Mouse (Mus musculus) liver, postnatal 0 days (tissue): ENCODE data around the gene Cracr2a. TPM values are rescaled to one million over a fixed set of nuclear protein-coding genes. Genes with fewer than 3 reads are reported as not detected.

ENCODE experiments used
- ATAC-seq: fragments of 200-750 bp; cut with Nextera tagmentation; 2 replicates; pipeline ENCODE4 v1.8.0; 2017; ENCODE audit warnings: mild to moderate bottlenecking, moderate library complexity
- DNase-seq: peaks from one replicate; pipeline ENCODE4 v3.0.0-alpha.2; 2016
- H3K27ac ChIP-seq: fragments of 300-500 bp; sonication (generic); 2 replicates; pipeline ENCODE4 v1.5.1; 2014; ENCODE audit warnings: antibody characterized with exemption, moderate library complexity, mild to moderate bottlenecking, low read depth
- H3K27me3 ChIP-seq: fragments of 300-500 bp; sonication (generic); 2 replicates; pipeline ENCODE4 v1.6.1; 2014; ENCODE audit warnings: low read length, control low read depth, mixed read lengths; ENCODE audit not compliant: insufficient read depth
- H3K36me3 ChIP-seq: fragments of 300-500 bp; sonication (generic); replicated peaks from 2 replicates; pipeline ENCODE4 v1.6.1; 2014; ENCODE audit warnings: mild to moderate bottlenecking, control low read depth, low read length, moderate library complexity, mixed read lengths; ENCODE audit not compliant: insufficient read depth
- H3K4me1 ChIP-seq: fragments of 300-500 bp; sonication (generic); 2 replicates; pipeline ENCODE4 v1.6.1; 2014; ENCODE audit warnings: antibody characterized with exemption, mild to moderate bottlenecking, control low read depth; ENCODE audit not compliant: insufficient read depth
- H3K4me2 ChIP-seq: fragments of 300-500 bp; sonication (generic); 2 replicates; pipeline ENCODE4 v1.6.1; 2014; ENCODE audit warnings: low read depth, mild to moderate bottlenecking, low read length, moderate library complexity, mixed read lengths
- H3K4me3 ChIP-seq: fragments of 300-500 bp; sonication (generic); 2 replicates; pipeline ENCODE4 v1.5.1; 2014; ENCODE audit warnings: low read depth, low read length
- H3K9ac ChIP-seq: fragments of 300-500 bp; sonication (generic); replicated peaks from 2 replicates; pipeline ENCODE4 v1.6.1; 2014; ENCODE audit warnings: mild to moderate bottlenecking, moderate library complexity
- H3K9me3 ChIP-seq: fragments of 300-500 bp; sonication (generic); 2 replicates; pipeline ENCODE4 v1.6.1; 2016; ENCODE audit warnings: mild to moderate bottlenecking, control low read depth, low read length, mixed read lengths
- CTCF ChIP-seq: sonication (generic); IDR thresholded peaks from 2 replicates; pipeline ENCODE4 v1.5.1; 2016; ENCODE audit warnings: antibody characterized with exemption, low read depth
- EP300 ChIP-seq: IDR thresholded peaks from 2 replicates; pipeline ENCODE4 v1.6.1; 2016; ENCODE audit warnings: antibody characterized with exemption, low read depth, mild to moderate bottlenecking
- WGBS: fragments of 180-500 bp; shearing (Covaris S2); extraction: QIAGEN DNeasy Blood & Tissue Kit; methylation state at CpG from one replicate; pipeline ENCODE4 v1.1.7; 2014; ENCODE audit not compliant: insufficient replicate concordance; 5-methylcytosine and 5-hydroxymethylcytosine counted together
- polyA plus RNA-seq: library from polyadenylated mRNA; unstranded; fragments of >200 nt; fragmentation: Nextera tagmentation; extraction: Ambion mirVana; gene quantifications from 2 replicates; pipeline ENCODE4 v1.2.1, GENCODE M21; 2015

The Cracr2a gene
- polyA plus RNA-seq, 1 experiment from 2014 or later = 0.47 TPM

DNA sequence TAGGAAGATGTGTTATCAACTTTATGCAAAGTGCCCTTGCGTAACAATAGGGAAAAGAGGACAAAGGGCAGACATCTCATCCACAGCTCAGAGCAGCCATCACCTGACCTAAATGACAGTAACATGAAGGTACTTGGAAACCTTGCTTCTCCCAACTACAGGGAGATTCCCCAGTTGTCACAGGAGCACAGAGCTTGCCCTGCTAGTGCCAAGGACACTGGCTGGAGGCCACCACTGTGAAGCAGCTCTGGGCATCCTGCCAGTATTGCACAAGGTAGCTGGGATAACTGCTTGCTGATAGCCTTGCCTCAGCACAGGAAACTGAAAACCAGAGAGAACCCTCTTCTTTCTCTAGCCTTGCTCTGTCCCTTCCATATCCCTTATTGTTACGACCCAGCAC is 31.7 kb upstream of the Cracr2a start:
- Histone ChIP-seq H3K4me3 (no peak overlapping the region), H3K9ac (no peak overlapping the region), H3K27ac (peak overlapping the region; percentile 44; the same call in 1 of the 2 replicates), H3K27me3 (no peaks in the 10 kb centered on the region), H3K9me3 (no peaks in the 10 kb centered on the region), H3K4me2 (no peak overlapping the region), H3K36me3 (no peaks in the 10 kb centered on the region), H3K4me1 (peaks cover 11% of the 10 kb centered on the region)
- ATAC-seq = peak; percentile 93
- TF ChIP-seq EP300 (no peak), CTCF (no peak)
- DNase-seq = peak; percentile 89
- WGBS = 30% methylated on average over 2 of the region's 2 CpGs

DNA sequence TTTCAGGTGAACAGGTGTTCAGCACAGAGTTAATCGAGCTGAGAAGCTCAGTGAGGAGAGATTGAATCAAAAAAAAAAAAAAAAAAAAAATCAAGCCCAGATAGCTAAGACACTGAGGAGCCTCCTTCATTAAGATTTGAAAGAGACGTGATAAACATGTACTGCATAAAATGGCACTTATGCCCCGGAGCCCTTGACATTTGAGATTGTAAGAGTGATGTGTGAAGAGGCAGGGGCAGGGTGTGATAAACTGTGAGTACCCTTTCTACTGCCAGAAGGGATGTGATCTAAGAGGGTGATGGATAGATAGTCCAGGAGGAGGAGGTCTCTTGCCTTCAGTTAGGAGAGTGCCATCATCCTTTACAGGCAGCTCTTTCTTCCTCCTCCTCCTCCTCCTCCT is 30.9 kb upstream of the Cracr2a start:
- ATAC-seq = no peak
- TF ChIP-seq EP300 (no peak), CTCF (no peak)
- H3K36me3 ChIP-seq = no peaks in the 10 kb centered on the region
- H3K9ac ChIP-seq = no peak overlapping the region
- no peaks in the 10 kb centered on the region for H3K9me3 ChIP-seq
- no peak overlapping the region for H3K27ac ChIP-seq
- no peaks in the 10 kb centered on the region for H3K27me3 ChIP-seq
- DNase-seq = no peak
- H3K4me2 ChIP-seq = no peak overlapping the region
- H3K4me1 ChIP-seq = peaks cover 11% of the 10 kb centered on the region
- WGBS = 47% methylated on average over 3 of the region's 3 CpGs
- no peak overlapping the region for H3K4me3 ChIP-seq

DNA sequence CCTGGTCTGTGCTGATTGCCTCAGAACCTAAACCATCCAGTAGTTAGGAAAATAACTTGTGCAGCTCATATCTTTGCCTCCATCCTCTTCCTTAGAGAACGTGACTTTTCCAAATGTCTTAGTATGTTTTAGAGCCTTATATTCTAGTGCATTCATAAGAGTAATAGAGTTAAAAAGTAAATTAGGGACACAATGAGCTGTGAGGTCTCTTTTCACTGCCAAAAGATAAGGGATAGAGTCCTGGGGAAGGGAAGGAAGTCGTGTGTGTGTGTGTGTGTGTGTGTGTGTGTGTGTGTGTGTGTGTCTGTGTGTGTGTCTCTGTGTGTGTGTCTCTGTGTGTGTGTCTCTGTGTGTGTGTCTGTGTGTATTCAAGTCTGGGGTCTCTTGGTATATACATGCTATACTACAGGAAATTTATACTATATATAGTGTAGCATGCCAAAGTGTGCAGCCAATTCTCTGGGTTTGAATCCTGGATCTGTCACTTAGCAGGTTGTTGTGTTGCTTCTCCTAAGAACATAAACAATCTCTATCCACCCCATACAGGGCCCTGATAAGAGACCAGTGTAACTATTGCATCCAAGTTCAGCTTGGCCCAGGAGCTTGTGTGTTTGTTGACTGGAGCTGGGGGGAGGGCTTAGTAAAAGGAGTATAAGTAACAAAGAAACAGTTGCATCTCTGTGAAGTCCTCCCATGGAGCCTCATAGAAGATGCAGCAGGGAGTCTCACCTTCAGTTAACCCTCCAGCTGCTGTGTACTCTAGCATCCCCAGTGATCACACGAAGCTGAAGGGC is 29.5 kb upstream of the Cracr2a start:
- no peak for ATAC-seq
- DNase-seq = no peak

DNA sequence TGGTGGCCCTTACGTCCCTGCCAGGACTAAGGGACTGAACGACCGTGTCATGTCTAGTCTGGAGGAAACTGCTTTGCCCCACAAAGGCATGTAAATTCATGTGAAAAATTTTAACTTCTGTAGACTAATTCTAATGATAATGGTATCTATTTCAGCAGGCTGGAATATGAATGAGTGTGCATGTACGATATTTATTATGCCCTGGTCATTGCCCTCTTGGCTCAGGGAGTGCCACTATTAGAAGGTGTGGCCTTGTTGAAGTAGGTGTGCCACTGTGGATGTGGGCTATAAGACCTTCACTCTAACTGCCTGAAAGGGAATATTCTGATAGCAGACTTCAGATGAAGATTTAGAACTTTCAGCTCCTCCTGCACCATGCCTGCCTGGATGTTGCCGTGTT is 28.8 kb upstream of the Cracr2a start:
- Histone ChIP-seq H3K9ac (no peak overlapping the region), H3K27me3 (no peaks in the 10 kb centered on the region), H3K4me3 (no peak overlapping the region), H3K4me1 (peaks cover 11% of the 10 kb centered on the region), H3K27ac (no peak overlapping the region), H3K36me3 (no peaks in the 10 kb centered on the region), H3K4me2 (no peak overlapping the region), H3K9me3 (no peaks in the 10 kb centered on the region)
- ATAC-seq (no peak), DNase-seq (no peak)
- TF ChIP-seq CTCF = no peak
- TF ChIP-seq EP300 = no peak
- WGBS = 74% methylated on average over 5 of the region's 5 CpGs

More for the DNA sequence above, 29.5 kb upstream of the Cracr2a start:
- Histone ChIP-seq H3K4me2 (no peak overlapping the region), H3K36me3 (no peaks in the 10 kb centered on the region), H3K9ac (no peak overlapping the region), H3K4me1 (peaks cover 11% of the 10 kb centered on the region), H3K27me3 (no peaks in the 10 kb centered on the region), H3K4me3 (no peak overlapping the region), H3K9me3 (no peaks in the 10 kb centered on the region), H3K27ac (no peak overlapping the region)
- 31% methylated on average over 3 of the region's 3 CpGs for WGBS
- TF ChIP-seq EP300 (no peak), CTCF (no peak)

DNA sequence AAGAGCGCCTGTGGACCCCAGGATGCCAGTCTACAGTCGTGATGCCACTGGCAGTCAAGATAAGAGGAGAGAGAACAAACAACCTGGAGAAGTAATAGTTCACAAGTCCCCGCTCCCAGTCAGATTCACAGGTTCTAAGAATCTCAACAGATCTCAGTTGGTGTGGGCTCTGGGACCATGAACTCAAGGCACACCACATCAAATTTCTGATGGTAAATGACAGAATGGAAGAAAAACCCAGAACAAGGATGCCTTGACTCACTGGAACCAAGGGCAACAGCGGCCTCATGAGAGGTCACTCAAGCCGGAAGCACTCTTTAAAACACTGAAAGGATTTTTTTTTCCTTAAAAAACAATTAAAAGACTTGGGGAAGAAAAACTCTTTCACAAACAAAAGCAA is 27.4 kb upstream of the Cracr2a start:
- H3K9me3 ChIP-seq = no peaks in the 10 kb centered on the region
- H3K4me2 ChIP-seq = no peak overlapping the region
- ATAC-seq = no peak
- WGBS = 74% methylated on average over 5 of the region's 5 CpGs
- H3K9ac ChIP-seq = no peak overlapping the region
- H3K36me3 ChIP-seq = no peaks in the 10 kb centered on the region
- no peak for TF ChIP-seq CTCF
- no peak for TF ChIP-seq EP300
- no peaks in the 10 kb centered on the region for H3K27me3 ChIP-seq
- DNase-seq = no peak
- peaks cover 10% of the 10 kb centered on the region for H3K4me1 ChIP-seq
- H3K27ac ChIP-seq = no peak overlapping the region
- H3K4me3 ChIP-seq = no peak overlapping the region

DNA sequence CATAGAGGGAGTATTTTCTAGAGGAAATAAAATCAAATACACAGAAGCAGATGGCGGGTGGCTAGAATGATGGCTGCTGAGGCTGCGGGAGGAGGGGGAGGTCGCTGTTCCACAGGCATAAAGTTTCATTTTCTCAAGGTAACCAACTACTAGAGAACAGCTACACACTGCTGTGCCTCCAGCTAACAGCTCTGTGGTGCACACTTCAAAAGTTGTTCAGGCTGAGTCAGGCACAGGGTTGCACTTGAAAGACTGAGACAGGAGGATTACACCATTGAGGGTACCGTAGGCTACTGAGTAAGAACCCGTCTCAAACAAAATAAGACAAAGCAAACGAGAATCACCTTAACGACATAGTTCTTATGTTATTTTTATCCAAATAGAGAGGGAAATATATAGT is 24.1 kb upstream of the Cracr2a start:
- DNase-seq (no peak), ATAC-seq (no peak)
- H3K9me3 ChIP-seq = no peaks in the 10 kb centered on the region
- no peak for TF ChIP-seq CTCF
- TF ChIP-seq EP300 = no peak
- no peak overlapping the region for H3K27ac ChIP-seq
- H3K4me2 ChIP-seq = no peak overlapping the region
- H3K4me3 ChIP-seq = no peak overlapping the region
- no peaks in the 10 kb centered on the region for H3K4me1 ChIP-seq
- H3K9ac ChIP-seq = no peak overlapping the region
- WGBS = 84% methylated on average over 7 of the region's 7 CpGs
- 0 out of 2 replicates have a peak, but pooled peaks cover 3% of the 10 kb centered on the region for H3K27me3 ChIP-seq
- no peaks in the 10 kb centered on the region for H3K36me3 ChIP-seq
